Mouse (Mus musculus): ENCODE measurements around the gene Ap2s1. TPM values are rescaled to one million over a fixed set of nuclear protein-coding genes. Genes with fewer than 3 reads are reported as not detected.
A peak's percentile ranks its signal among the peaks of the same experiment; 100 is the strongest.

The Ap2s1 gene
- polyA plus RNA-seq, 1 experiment from 2014 or later: 282 TPM

DNA sequence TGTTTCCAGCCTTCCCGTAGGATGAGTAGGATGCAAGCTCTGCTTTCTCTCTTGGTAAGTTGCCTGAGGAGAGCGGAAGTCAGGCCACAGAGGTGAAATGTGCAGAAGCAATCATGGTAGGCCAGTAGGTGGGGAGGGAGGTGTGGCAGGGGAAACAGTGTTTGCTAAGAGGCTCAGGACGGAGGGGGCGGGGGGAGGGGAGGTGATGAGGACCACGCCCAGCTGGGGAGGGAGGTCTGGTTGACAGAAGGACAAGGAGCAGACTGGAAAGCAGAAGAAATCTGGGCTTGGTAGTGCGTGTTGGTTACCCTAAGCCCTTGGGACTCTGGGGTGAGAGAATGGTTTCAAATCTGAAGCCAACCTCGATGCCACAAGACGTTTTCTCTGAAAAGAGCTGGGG is 22.1 kb downstream of the Ap2s1 start:
- Histone ChIP-seq H3K27me3 (ENCODE audit: control insufficient read depth, insufficient read depth, low read length) (no peaks in the 10 kb centered on the region), H3K27ac (ENCODE audit: low read length) (no peak overlapping the region), H3K9me3 (ENCODE audit: control insufficient read depth, low read depth, low read length) (no peaks in the 10 kb centered on the region), H3K4me1 (ENCODE audit: control insufficient read depth, insufficient read depth, low read length) (peaks cover 9% of the 10 kb centered on the region; the same call in 1 of the 2 replicates), H3K4me2 (replicated peaks; ENCODE audit: low read depth, low read length) (no peak overlapping the region), H3K4me3 (ENCODE audit: low read depth, low read length) (no peak overlapping the region), H3K9ac (replicated peaks; ENCODE audit: low read depth, low read length) (no peak overlapping the region), H3K36me3 (ENCODE audit: control insufficient read depth, insufficient read depth, low read length) (no peaks in the 10 kb centered on the region)
- WGBS: 21% methylated on average over 8 of the region's 8 CpGs
- ATAC-seq (ENCODE audit: insufficient number of reproducible peaks, insufficient read depth, low FRiP score, low read depth): 0 out of 2 replicates have a peak, but pooled peaks have one; percentile 49

GRCm38 (mm10) chr7:16761005-16761481 is 22.8 kb downstream of the Ap2s1 start:
- Histone ChIP-seq H3K27me3 (ENCODE audit: control insufficient read depth, insufficient read depth, low read length) (no peaks in the 10 kb centered on the region), H3K27ac (ENCODE audit: low read length) (peak overlapping the region; percentile 61), H3K4me1 (ENCODE audit: control insufficient read depth, insufficient read depth, low read length) (peaks cover 9% of the 10 kb centered on the region; the same call in 1 of the 2 replicates), H3K9ac (replicated peaks; ENCODE audit: low read depth, low read length) (0 out of 2 replicates have a peak overlapping the region, but pooled peaks have one; percentile 6), H3K4me3 (ENCODE audit: low read depth, low read length) (no peak overlapping the region), H3K36me3 (ENCODE audit: control insufficient read depth, insufficient read depth, low read length) (no peaks in the 10 kb centered on the region), H3K9me3 (ENCODE audit: control insufficient read depth, low read depth, low read length) (no peaks in the 10 kb centered on the region), H3K4me2 (replicated peaks; ENCODE audit: low read depth, low read length) (no peak overlapping the region)
- WGBS: 38% methylated on average over 10 of the region's 10 CpGs
- ATAC-seq (ENCODE audit: insufficient number of reproducible peaks, insufficient read depth, low FRiP score, low read depth): no peak

- Histone ChIP-seq H3K9ac (replicated peaks; ENCODE audit: low read depth, low read length) (no peak overlapping the region), H3K4me2 (replicated peaks; ENCODE audit: low read depth, low read length) (no peak overlapping the region), H3K36me3 (ENCODE audit: control insufficient read depth, insufficient read depth, low read length) (no peaks in the 10 kb centered on the region), H3K4me3 (ENCODE audit: low read depth, low read length) (no peak overlapping the region), H3K27me3 (ENCODE audit: control insufficient read depth, insufficient read depth, low read length) (no peaks in the 10 kb centered on the region), H3K4me1 (ENCODE audit: control insufficient read depth, insufficient read depth, low read length) (peaks cover 9% of the 10 kb centered on the region; the same call in 1 of the 2 replicates), H3K27ac (ENCODE audit: low read length) (no peak overlapping the region), H3K9me3 (ENCODE audit: control insufficient read depth, low read depth, low read length) (no peaks in the 10 kb centered on the region)
- WGBS: 45% methylated on average over 5 of the region's 5 CpGs
- no peak for ATAC-seq (ENCODE audit: insufficient number of reproducible peaks, insufficient read depth, low FRiP score, low read depth)
Measured at GRCm38 (mm10) chr7:16761630-16762029, 23.4 kb downstream of the Ap2s1 start.

DNA sequence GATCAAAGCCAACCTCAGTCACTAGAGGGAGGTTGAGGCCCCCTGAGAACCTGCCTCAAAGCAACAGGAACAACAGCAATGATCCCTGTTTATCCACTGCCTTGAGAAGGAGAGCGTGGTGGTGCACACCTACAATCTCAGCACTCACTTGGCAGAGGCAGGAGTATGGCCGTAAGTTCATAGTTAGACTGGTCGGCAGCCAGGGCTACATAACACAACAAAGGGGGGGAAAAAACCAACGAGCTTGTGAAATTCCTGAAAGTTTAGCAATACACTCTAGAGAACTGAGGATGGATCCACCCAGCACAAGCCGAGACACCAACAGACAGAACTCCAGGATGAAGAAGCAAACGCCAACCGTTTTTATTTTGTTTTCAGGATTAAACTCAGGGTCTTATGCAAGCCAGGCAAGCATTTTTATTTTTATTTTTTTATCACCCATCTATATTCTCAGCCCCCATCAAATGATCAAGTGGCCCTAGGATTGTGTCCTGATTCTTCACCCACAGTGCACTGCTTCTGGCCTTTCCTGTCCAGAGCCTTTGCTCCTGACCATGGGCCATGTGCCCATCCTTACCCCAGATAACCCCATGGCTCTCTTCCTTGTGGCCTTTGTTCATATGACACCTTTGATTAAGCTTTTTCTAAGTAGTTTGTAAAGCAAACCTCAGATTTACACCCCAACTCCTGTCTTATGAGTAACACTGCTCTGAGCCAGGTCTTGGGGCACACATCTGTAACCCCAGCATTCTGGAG is 25.4 kb downstream of the Ap2s1 start:
- Histone ChIP-seq H3K4me1 (ENCODE audit: control insufficient read depth, insufficient read depth, low read length) (peaks cover 9% of the 10 kb centered on the region; the same call in 1 of the 2 replicates), H3K9ac (replicated peaks; ENCODE audit: low read depth, low read length) (no peak overlapping the region)
- 82% methylated on average over 7 of the region's 7 CpGs for WGBS

GRCm38 (mm10) chr7:16766443-16766842 is 28.2 kb downstream of the Ap2s1 start:
- no peak overlapping the region for H3K27ac ChIP-seq (ENCODE audit: low read length)
- ATAC-seq (ENCODE audit: insufficient number of reproducible peaks, insufficient read depth, low FRiP score, low read depth): no peak
- WGBS: 44% methylated on average over 2 of the region's 2 CpGs

More for the DNA sequence above, 25.4 kb downstream of the Ap2s1 start:
- Histone ChIP-seq H3K27ac (ENCODE audit: low read length) (no peak overlapping the region), H3K4me3 (ENCODE audit: low read depth, low read length) (no peak overlapping the region), H3K4me2 (replicated peaks; ENCODE audit: low read depth, low read length) (no peak overlapping the region), H3K27me3 (ENCODE audit: control insufficient read depth, insufficient read depth, low read length) (no peaks in the 10 kb centered on the region), H3K36me3 (ENCODE audit: control insufficient read depth, insufficient read depth, low read length) (no peaks in the 10 kb centered on the region), H3K9me3 (ENCODE audit: control insufficient read depth, low read depth, low read length) (no peaks in the 10 kb centered on the region)
- ATAC-seq (ENCODE audit: insufficient number of reproducible peaks, insufficient read depth, low FRiP score, low read depth): no peak

DNA sequence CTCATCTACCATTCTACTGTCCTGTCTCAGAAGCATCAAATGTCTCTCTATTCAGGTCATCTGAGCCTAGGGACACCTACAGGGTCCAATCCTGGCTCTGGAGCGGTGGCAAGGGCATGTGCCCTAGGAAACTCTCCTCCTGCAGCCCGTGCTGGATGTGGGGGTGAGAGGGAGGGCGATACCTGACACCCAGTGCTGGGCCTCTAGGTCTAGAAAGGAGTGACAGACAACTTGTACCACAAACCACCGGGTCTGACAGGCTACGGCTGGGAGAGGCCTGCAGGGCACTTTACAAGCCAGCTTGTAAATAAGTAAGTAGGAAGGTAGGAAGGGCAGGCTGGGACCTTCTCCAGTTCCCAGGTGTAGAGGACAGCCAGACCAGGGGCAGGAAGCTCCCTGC is 37.7 kb downstream of the Ap2s1 start:
- Histone ChIP-seq H3K4me1 (ENCODE audit: control insufficient read depth, insufficient read depth, low read length) (no peaks in the 10 kb centered on the region), H3K27ac (ENCODE audit: low read length) (no peak overlapping the region), H3K4me3 (ENCODE audit: low read depth, low read length) (no peak overlapping the region), H3K9ac (replicated peaks; ENCODE audit: low read depth, low read length) (no peak overlapping the region), H3K27me3 (ENCODE audit: control insufficient read depth, insufficient read depth, low read length) (no peaks in the 10 kb centered on the region), H3K9me3 (ENCODE audit: control insufficient read depth, low read depth, low read length) (peaks cover 7% of the 10 kb centered on the region), H3K36me3 (ENCODE audit: control insufficient read depth, insufficient read depth, low read length) (no peaks in the 10 kb centered on the region), H3K4me2 (replicated peaks; ENCODE audit: low read depth, low read length) (no peak overlapping the region)
- 41% methylated on average over 5 of the region's 5 CpGs for WGBS
- ATAC-seq (ENCODE audit: insufficient number of reproducible peaks, insufficient read depth, low FRiP score, low read depth): no peak; the same call in 1 of the 2 replicates

More at GRCm38 (mm10) chr7:16766443-16766842, 28.2 kb downstream of the Ap2s1 start:
- H3K9me3 ChIP-seq (ENCODE audit: control insufficient read depth, low read depth, low read length): peaks cover 3% of the 10 kb centered on the region; the same call in 1 of the 2 replicates
- no peaks in the 10 kb centered on the region; the same call in 1 of the 2 replicates for H3K4me1 ChIP-seq (ENCODE audit: control insufficient read depth, insufficient read depth, low read length)
- H3K27me3 ChIP-seq (ENCODE audit: control insufficient read depth, insufficient read depth, low read length): no peaks in the 10 kb centered on the region
- no peak overlapping the region for H3K9ac ChIP-seq (replicated peaks; ENCODE audit: low read depth, low read length)
- no peak overlapping the region for H3K4me3 ChIP-seq (ENCODE audit: low read depth, low read length)
- H3K36me3 ChIP-seq (ENCODE audit: control insufficient read depth, insufficient read depth, low read length): no peaks in the 10 kb centered on the region
- H3K4me2 ChIP-seq (replicated peaks; ENCODE audit: low read depth, low read length): no peak overlapping the region

GRCm38 (mm10) chr7:16780076-16780475 is 41.9 kb downstream of the Ap2s1 start:
- no peak overlapping the region for H3K27ac ChIP-seq (ENCODE audit: low read length)
- ATAC-seq (ENCODE audit: insufficient number of reproducible peaks, insufficient read depth, low FRiP score, low read depth): no peak
- WGBS: 68% methylated on average over 5 of the region's 5 CpGs

GRCm38 (mm10) chr7:16780825-16781554 is 42.8 kb downstream of the Ap2s1 start, which contains the start of gene Slc1a5:
Slc1a5 (plus strand) TSS chr7:16781340.
- H3K9ac ChIP-seq (replicated peaks; ENCODE audit: low read depth, low read length): peak within 1 kb of the TSS; percentile 47
- peaks cover 14% of the 10 kb centered on the region for H3K4me1 ChIP-seq (ENCODE audit: control insufficient read depth, insufficient read depth, low read length)
- H3K27ac ChIP-seq (ENCODE audit: low read length): peak within 1 kb of the TSS; percentile 52; the same call in 1 of the 2 replicates
- peak; percentile 75 for ATAC-seq (ENCODE audit: insufficient number of reproducible peaks, insufficient read depth, low FRiP score, low read depth)
- 3% methylated on average over 34 of the region's 34 CpGs for WGBS
- peak within 1 kb of the TSS; percentile 50 for H3K4me3 ChIP-seq (ENCODE audit: low read depth, low read length)
- H3K36me3 ChIP-seq (ENCODE audit: control insufficient read depth, insufficient read depth, low read length): no peaks in the 10 kb centered on the region
- no peaks in the 10 kb centered on the region for H3K9me3 ChIP-seq (ENCODE audit: control insufficient read depth, low read depth, low read length)
- H3K4me2 ChIP-seq (replicated peaks; ENCODE audit: low read depth, low read length): peak within 1 kb of the TSS; percentile 83
- H3K27me3 ChIP-seq (ENCODE audit: control insufficient read depth, insufficient read depth, low read length): no peaks in the 10 kb centered on the region

More at GRCm38 (mm10) chr7:16780076-16780475, 41.9 kb downstream of the Ap2s1 start:
- no peaks in the 10 kb centered on the region for H3K9me3 ChIP-seq (ENCODE audit: control insufficient read depth, low read depth, low read length)
- no peaks in the 10 kb centered on the region for H3K27me3 ChIP-seq (ENCODE audit: control insufficient read depth, insufficient read depth, low read length)
- H3K9ac ChIP-seq (replicated peaks; ENCODE audit: low read depth, low read length): no peak overlapping the region
- H3K4me1 ChIP-seq (ENCODE audit: control insufficient read depth, insufficient read depth, low read length): peaks cover 14% of the 10 kb centered on the region
- no peak overlapping the region for H3K4me2 ChIP-seq (replicated peaks; ENCODE audit: low read depth, low read length)
- H3K4me3 ChIP-seq (ENCODE audit: low read depth, low read length): no peak overlapping the region
- no peaks in the 10 kb centered on the region for H3K36me3 ChIP-seq (ENCODE audit: control insufficient read depth, insufficient read depth, low read length)
